ENCODE assay signal across 23 mouse cellular contexts in the genomic region with DNA sequence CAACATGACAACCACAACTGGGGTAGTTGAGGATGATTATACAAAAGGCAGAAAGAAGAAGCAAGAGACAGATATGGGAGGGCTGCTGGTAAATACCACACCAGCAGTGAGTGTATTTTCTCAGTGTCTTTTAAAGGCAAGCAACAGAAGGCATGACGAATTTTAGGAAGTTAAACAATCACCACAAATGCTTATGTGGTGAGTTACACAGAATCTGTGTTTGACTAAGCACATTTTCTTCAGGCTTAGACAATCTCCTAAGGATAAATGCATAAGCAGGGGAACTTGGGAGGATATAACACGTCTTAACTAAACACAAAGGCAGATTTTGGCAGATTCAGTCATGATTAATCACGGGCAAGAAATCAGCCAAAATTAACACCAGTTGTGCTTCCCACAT.
DNase-seq lines count a peak whose midpoint lies in the region; ATAC-seq and TF ChIP-seq lines count a peak whose summit lies in the region.
"Had no signal": no experiment of that assay in that cellular context is flagged by ENCODE, and none has a peak within 500 bp of the region (broad histone marks: within the 10 kb centered on the region; RNA-seq: fewer than 3 reads in every experiment).

No protein-coding gene starts in this region.

- H3K4me3 ChIP-seq in embryonic fibroblast, embryonic 13.5 days (ENCODE audit: insufficient read depth, low read length) = no peak overlapping the region
- H3K4me3 ChIP-seq: embryonic facial prominence, embryonic 13.5 days; forebrain, embryonic 12.5 days; forebrain, embryonic 15.5 days; hindbrain, embryonic 13.5 days; intestine, embryonic 15.5 days had no signal

- peak; percentile 99 for ATAC-seq in frontal cortex, adult (ENCODE audit: low TSS enrichment)
- ATAC-seq in megakaryocyte, adult 5-6 weeks (ENCODE audit: poor library complexity, severe bottlenecking) = 0 out of 2 replicates have a peak, but pooled peaks have one; percentile 28
- ATAC-seq: activated CD4-positive, CD25-positive, alpha-beta regulatory T cell, adult 4 months; forebrain, embryonic 15.5 days; hindbrain, embryonic 16.5 days; intestine, embryonic 15.5 days had no signal

- no peak for DNase-seq in frontal cortex, postnatal 10 days (ENCODE audit: low spot score in 2 of 2)
- peak; percentile 74 for DNase-seq in 3T3-L1 (ENCODE audit: low read depth, low spot score)
- no peak for DNase-seq in left cerebral cortex, adult 9 months (ENCODE audit: low spot score in 2 of 2)
- no peak for DNase-seq in spleen, adult 18-20 months
- DNase-seq: adrenal gland, adult 8-10 months; adrenal gland, postnatal 25 days; cerebellum, adult 11 months; cerebellum, adult 2 months; cerebellum, adult 9-11 months; cerebellum, postnatal 25 days; gastrocnemius, postnatal 10 days; gastrocnemius, postnatal 36 days; kidney, adult 11 months had no signal

- H3K27ac ChIP-seq in embryonic fibroblast, embryonic 13.5 days (ENCODE audit: insufficient read depth, low read length) = peak overlapping the region; percentile 100
- H3K27ac ChIP-seq: embryonic facial prominence, embryonic 13.5 days; forebrain, embryonic 12.5 days; forebrain, embryonic 15.5 days; hindbrain, embryonic 13.5 days; intestine, embryonic 15.5 days had no signal

- peaks cover 3% of the 10 kb centered on the region; the same call in 1 of the 2 replicates for H3K4me1 ChIP-seq in embryonic fibroblast, embryonic 13.5 days (ENCODE audit: control insufficient read depth, insufficient read depth, low read length)
- H3K4me1 ChIP-seq: embryonic facial prominence, embryonic 13.5 days; forebrain, embryonic 12.5 days; forebrain, embryonic 15.5 days; hindbrain, embryonic 13.5 days; intestine, embryonic 15.5 days had no signal

- TF ChIP-seq POLR2A in embryonic fibroblast, embryonic 13.5 days (IDR thresholded peaks at IDR 0.05; ENCODE audit: low read depth, low read length) = no peak

- TF ChIP-seq CTCF in embryonic fibroblast, embryonic 13.5 days (IDR thresholded peaks at IDR 0.05; ENCODE audit: borderline replicate concordance, insufficient read depth, low read length) = no peak
